In the genomic region with DNA sequence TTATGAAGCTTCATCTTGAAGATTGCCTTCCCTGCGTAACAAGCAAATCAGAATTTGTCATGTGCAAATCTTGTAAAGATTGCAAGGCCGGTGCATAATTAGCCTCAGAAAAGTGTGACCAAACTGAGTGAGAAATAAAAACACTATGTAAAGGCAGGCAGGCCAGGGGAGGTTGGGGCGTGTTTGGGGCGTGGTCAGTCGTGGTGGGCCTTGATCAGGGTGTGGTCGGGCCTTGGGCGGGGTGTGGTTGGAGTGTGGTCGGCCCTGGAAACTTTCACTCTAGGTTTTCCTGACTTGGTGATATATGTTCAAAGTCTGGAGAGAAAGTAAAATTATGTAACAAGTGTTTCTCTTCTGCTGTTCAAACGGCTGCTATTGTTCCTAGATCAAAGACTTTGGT, we compare ENCODE assay signal across 8 mouse cellular contexts.
DNase-seq lines count a peak whose midpoint lies in the region; ATAC-seq and TF ChIP-seq lines count a peak whose summit lies in the region.

No protein-coding gene starts in this region.

- peak overlapping the region; percentile 72 for H3K4me2 ChIP-seq in liver, embryonic 15.5 days

- H3K4me3 ChIP-seq in liver, embryonic 15.5 days (replicated peaks) = peak overlapping the region; percentile 41
- H3K4me3 ChIP-seq in spleen, adult 2 months (ENCODE audit: extremely low read depth, insufficient read depth, insufficient read length) = no peak overlapping the region

- TF ChIP-seq CTCF in spleen, adult 2 months (IDR thresholded peaks at IDR 0.05; ENCODE audit: extremely low read depth, insufficient read depth, insufficient read length, insufficient replicate concordance) = no peak

- H3K9me3 ChIP-seq in liver, embryonic 15.5 days (replicated peaks) = no peaks in the 10 kb centered on the region

- peaks cover 20% of the 10 kb centered on the region; the same call in 1 of the 2 replicates for H3K27me3 ChIP-seq in liver, embryonic 15.5 days
- H3K27me3 ChIP-seq in spleen, adult 2 months (ENCODE audit: control insufficient read depth, insufficient read depth, low read length) = no peaks in the 10 kb centered on the region

- no peak for TF ChIP-seq POLR2A in spleen, adult 2 months (IDR thresholded peaks at IDR 0.05; ENCODE audit: low read depth, low read length)

- WGBS in liver, embryonic 15.5 days (ENCODE audit: insufficient replicate concordance) = 17% methylated on average over 9 of the region's 9 CpGs
- WGBS in spleen, adult 2 months = 6% methylated on average over 9 of the region's 9 CpGs

- peaks cover 29% of the 10 kb centered on the region for H3K4me1 ChIP-seq in liver, embryonic 15.5 days (replicated peaks)
- H3K4me1 ChIP-seq in spleen, adult 2 months (ENCODE audit: control insufficient read depth, insufficient read depth, insufficient read length) = peaks cover 7% of the 10 kb centered on the region; the same call in 1 of the 2 replicates

- peak overlapping the region; percentile 83 for H3K27ac ChIP-seq in liver, embryonic 15.5 days (replicated peaks)
- H3K27ac ChIP-seq in spleen, adult 2 months (ENCODE audit: insufficient read depth, low read length) = peak overlapping the region; percentile 73

- 0 out of 2 replicates have a peak overlapping the region, but pooled peaks have one; percentile 20 for H3K9ac ChIP-seq in liver, embryonic 15.5 days

- ATAC-seq in liver, embryonic 15.5 days (ENCODE audit: insufficient read depth) = peak; percentile 93

- peak; percentile 59 for DNase-seq in 3T3-L1 (ENCODE audit: low read depth, low spot score)
- DNase-seq in T-cell, adult 2 months (ENCODE audit: low spot score) = peak; percentile 80
- DNase-seq in spleen, adult 2 months (ENCODE audit: low read depth in 1 of 2, low spot score in 2 of 2) = peak in 1 of 2 experiments; percentile 65
- DNase-seq in urinary bladder, postnatal 36 days (ENCODE audit: low spot score in 2 of 2) = no peak
- no peak for DNase-seq in adrenal gland, postnatal 25 days
- DNase-seq in right cerebral cortex, adult 18-20 months = no peak
- DNase-seq in layer of hippocampus, adult 18-20 months (ENCODE audit: low spot score in 2 of 2) = no peak

- no peaks in the 10 kb centered on the region for H3K36me3 ChIP-seq in liver, embryonic 15.5 days (replicated peaks)
- no peaks in the 10 kb centered on the region for H3K36me3 ChIP-seq in spleen, adult 2 months (ENCODE audit: control insufficient read depth, insufficient read depth, low read length)

Comparison
In these comparisons a context has a peak if more than half of its experiments do, and no peak if none do; other contexts are left out.
1. DNase-seq: peak in 3T3-L1 (single experiment) and T-cell, adult 2 months (single experiment); none in urinary bladder, postnatal 36 days (0 of 2), adrenal gland, postnatal 25 days (single experiment), right cerebral cortex, adult 18-20 months (single experiment) and layer of hippocampus, adult 18-20 months (0 of 2).